Mouse (Mus musculus) lung, postnatal 10 days (tissue): ENCODE data around the gene Pld1.

Experiments used
- DNase-seq: peaks from one replicate; pipeline ENCODE4 v3.0.0; 2021

Pld1 gene

GRCm38 (mm10) chr3:27994175-27994990, 55.9 kb downstream of the Pld1 start:
- DNase-seq = peak; percentile 43

DNA sequence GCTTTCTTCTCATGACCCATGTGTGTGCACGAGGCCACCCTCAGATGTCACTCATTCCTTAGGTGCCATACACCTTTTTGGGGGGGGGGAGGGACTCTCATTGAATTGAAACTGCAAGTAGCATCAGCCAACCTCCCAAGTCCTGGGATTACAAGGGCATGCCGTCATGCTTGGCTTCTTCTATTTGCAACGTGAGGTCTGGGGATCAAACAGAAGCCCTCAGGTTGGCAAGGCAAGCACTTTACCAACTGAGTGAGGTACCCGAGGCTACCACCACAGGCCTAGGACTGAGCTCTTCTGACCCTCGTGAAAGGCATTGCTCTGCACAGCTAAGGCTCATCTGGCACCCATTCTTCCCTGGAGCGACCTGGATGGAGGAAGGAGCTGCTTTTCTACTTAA, 65.8 kb downstream of the Pld1 start:
- DNase-seq = no peak

DNA sequence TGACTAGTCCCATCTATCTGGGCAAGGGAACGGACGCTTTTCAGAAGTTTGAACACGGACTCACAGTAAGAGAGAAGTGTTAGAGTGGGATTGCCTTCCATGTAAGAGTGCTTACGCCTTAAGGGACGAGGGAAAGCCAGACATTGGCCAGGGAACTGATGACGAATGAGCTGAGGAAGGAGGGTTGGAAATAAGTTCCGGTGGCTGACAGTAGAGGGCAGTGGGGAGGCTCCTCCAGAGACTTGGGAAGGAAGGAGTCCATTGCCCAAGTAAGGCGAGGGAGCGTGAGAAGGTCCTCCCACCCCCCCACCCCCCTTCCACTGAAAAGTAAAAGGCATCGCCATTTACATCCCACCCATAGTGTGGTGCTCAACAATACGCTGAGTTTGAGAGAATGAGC, 69.2 kb downstream of the Pld1 start:
- DNase-seq = peak; percentile 25

DNA sequence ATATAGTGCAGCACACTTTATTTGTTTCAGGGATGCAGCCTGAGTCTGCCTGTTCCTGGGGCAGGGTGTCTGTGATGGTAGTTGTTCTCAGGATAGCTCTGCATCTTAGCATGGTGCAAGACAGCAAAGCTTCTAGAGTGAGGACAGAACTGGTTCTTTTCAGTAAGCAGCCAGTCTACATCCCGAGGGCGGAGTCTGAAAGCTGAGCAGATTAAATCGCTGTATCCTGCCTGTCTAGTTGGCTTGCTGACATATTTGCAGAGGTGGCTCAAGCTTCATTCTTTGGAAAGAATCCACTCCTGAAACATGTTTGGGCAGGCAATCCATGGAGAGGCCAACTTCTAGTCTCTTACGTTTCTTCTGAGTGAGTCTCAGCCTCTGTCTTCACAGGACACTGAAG, 69.9 kb downstream of the Pld1 start:
- peak; percentile 37 for DNase-seq

DNA sequence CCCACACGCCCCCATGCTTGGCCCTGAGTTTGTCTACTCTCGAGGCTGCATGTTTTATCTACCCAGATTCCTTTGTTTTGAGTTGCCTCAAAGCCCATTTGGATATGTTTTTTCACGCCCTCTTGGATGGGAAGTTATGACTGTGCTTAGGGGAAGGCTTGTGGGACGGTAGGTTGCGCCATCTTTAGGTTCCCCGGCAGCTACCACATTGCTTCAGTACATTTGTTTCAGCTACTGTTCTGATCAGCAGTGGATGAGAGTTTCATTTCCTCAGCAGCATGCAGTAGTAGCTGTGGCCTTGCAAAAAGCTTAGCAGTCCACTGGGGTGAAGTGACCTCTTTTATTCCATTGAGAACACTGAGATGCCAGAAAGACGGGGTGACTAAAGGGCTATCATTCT, 73.7 kb downstream of the Pld1 start:
- no peak for DNase-seq

DNA sequence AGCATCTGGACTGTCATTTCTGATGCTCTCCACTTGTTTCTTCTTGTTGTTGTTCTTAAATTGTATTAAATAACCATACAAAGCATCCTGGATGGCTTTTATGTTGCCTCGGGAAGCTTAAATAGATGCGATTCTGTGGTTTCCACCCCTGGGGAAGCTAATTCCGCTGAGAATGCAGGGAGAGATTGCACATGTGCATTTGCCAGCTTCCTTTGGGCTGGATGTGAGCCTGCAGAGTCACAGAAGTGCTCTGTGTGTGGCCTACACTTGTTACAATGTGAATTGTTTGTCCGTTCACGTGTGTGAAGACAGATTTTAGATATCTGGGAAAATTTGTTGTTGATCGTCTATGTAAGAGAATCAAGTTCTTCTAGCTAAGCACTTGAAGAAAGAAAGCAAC, 74.9 kb downstream of the Pld1 start:
- no peak for DNase-seq

DNA sequence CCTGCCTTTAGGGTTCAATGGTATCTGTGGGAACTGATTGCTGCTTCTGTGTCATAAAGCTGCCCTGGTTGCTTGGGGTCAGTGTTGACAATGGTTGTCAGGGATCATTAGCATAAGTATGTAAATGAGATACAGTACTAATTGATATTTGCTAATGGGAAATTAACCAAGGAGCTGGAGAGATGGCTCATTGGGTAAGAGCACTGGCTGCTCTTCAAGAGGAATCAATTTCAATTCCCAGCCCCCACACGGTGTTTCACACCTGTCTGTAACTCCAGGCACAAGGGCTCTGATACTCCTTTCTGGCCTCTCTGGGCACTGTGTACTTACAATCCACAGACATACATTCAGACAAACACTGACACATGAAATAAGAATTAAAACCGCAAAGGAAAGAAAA, 78.5 kb downstream of the Pld1 start:
- DNase-seq = no peak

- no peak for DNase-seq
Observed at GRCm38 (mm10) chr3:28019727-28020126, 81.2 kb downstream of the Pld1 start.

DNA sequence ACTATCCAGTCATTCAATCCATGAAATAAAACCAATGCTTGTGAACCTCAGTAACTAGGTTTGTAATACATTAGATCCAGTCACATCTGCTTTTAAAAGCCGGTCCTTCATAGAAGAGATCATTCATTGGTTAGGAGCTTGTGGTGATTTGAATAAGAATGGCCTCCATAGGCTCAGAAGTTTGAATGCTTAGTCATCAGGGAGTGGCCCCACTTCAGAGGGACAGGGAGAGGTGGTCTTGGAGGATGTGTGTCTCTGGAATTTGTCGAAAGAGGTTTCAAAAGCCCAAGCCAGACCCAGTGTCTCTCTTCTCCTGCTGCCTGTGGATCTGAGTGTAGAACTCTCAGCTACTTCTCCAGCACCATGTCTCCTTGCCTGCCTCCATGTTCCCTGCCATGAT, 81.9 kb downstream of the Pld1 start:
- DNase-seq = no peak

- DNase-seq = no peak
Observed at GRCm38 (mm10) chr3:28022191-28022590, 83.7 kb downstream of the Pld1 start.

GRCm38 (mm10) chr3:28026876-28027275, 88.4 kb downstream of the Pld1 start:
- no peak for DNase-seq

- no peak for DNase-seq
Observed at GRCm38 (mm10) chr3:28028456-28028855, 90.0 kb downstream of the Pld1 start.

DNA sequence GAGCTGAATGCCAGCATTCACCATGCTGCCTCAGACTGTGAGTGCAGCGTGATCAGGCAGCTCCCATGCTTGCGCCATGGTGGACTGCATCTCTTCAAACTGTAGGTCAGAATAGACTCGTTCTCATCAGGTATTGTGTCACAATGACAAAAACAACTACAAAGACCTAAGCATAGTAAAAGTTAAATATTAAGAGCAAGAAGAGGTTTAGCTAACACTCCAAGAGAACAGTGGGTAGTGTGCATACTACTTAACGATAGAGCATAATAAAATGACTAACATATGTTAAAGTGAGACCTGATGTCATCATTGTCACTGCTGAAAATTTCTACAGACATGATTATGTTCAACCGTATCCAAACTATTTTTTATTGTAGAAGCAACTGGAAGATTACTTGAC, 92.4 kb downstream of the Pld1 start:
- DNase-seq = no peak

- DNase-seq = peak; percentile 39
Observed at GRCm38 (mm10) chr3:28031643-28032243, 93.2 kb downstream of the Pld1 start.

DNA sequence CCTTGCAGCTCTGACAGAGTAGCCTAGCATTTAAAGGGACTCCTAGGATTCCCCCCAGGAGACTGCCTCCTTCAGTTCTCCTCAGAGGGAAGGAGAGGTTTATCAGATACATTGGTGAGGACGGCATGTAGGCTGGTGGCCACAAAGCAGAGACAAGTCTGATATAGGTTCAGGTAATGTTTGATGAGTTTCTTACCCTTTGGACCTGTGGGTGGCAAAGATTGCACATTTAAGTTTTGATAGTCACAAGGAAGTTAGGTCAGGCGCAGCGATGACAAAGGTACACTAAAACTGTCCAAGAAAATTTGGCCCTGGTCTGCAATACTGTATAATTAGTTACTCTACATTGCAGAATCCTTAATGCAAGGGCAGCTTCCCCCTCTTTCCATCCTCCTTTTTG, 95.4 kb downstream of the Pld1 start:
- DNase-seq = no peak

DNA sequence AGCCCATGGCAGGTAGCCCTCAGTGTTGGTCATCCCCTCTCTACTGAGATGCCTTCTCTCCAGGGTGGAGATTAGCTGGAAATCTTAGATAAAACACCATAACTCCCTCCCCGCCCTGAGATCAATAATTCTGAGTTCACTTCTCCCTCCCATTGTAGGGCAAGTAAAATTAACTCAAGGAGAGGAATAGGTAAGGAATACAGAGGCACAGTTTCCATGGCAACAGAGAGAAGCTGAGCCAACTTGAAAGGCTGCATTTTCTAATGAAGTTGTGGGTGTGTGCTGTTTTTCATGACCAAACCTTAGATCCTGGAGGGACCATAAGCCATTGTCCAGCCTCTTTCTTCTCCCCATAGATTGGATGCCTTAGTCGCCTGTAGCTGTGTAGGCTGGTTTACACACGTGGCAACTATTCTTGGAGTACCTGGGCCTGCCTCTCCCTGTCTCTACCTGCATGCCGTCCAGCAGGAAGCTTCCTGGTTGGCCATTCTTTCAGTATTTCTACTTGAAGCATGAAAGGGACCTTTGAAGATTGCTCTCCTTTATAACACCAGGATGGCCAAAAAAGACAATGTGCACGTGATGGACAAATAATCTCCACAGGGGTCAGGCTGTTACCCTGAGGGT, 96.3 kb downstream of the Pld1 start:
- no peak for DNase-seq

DNA sequence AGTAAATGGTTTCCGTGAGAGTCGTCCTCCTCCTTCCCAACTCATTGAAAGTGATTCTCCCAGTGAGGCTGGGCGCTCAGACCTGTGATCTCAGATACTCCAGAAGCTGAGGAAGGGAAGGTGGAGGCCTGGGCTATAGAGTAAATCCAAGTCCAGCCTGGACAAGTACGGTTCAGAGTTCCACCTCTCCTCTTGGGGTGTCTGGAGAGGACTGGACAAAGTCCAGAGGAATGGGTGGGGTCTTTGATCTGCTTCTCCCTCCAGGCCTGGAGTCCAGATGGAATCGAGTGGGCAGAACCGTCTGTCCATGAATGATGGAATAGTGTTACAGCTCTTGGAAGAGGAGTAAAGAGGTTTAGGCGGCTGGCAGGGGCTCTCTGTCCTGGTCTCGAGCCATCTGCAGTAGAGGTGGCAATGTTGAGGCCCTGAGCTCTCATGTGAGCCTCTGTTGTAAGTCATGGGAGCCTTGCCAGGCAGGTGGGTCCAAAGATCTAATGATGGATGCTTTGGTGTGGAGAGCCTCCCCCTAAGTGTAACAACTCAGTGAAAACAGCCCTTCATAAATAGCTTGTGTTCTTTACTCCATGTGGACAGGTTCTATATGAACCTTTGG, 98.9 kb downstream of the Pld1 start:
- DNase-seq = no peak

DNA sequence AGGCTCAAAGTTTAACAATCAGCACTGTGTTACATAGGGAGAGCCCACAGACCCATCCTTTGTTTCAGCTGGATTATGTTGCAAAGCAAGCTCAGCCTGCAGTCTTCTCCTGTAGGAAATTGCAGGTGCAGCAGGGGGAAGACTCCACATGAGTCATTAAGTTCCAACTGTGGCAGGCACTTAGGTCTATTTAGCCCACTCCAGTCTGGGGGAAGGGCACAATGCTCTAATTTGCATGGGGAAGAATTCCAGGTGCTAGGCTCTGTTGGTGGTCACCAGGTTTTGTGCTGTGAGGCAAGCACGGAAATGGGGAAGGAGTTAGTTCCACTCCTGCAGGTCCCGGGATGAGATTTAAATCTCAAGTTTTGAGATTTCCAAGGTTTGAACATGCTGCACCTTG, 99.6 kb downstream of the Pld1 start:
- peak; percentile 20 for DNase-seq

GRCm38 (mm10) chr3:28039760-28040159, 101.3 kb downstream of the Pld1 start:
- DNase-seq = peak; percentile 63

- no peak for DNase-seq
Observed at GRCm38 (mm10) chr3:28041236-28041635, 102.7 kb downstream of the Pld1 start.

GRCm38 (mm10) chr3:28042366-28042765, 103.9 kb downstream of the Pld1 start:
- DNase-seq = no peak

DNA sequence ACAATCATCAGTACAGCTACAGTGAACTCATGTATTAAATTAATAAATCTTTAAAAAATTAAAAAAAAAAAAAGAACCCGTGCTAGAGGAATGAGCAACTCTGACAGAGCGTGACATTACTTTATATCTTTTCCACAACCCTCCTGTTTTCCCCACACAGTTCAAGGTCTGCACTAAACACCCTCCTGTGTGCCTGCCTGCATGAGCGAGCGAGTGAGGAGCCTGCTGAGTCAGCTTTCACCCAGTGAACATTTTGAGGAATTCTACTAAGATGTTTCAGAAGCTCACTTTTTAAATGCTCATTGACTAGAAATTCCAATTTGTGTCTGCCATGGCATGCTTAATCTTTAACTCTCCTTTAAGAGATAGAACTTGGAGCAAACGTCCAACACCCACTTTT, 109.1 kb downstream of the Pld1 start:
- no peak for DNase-seq

- DNase-seq = peak; percentile 38
Observed at GRCm38 (mm10) chr3:28049526-28049925, 111.0 kb downstream of the Pld1 start.

DNA sequence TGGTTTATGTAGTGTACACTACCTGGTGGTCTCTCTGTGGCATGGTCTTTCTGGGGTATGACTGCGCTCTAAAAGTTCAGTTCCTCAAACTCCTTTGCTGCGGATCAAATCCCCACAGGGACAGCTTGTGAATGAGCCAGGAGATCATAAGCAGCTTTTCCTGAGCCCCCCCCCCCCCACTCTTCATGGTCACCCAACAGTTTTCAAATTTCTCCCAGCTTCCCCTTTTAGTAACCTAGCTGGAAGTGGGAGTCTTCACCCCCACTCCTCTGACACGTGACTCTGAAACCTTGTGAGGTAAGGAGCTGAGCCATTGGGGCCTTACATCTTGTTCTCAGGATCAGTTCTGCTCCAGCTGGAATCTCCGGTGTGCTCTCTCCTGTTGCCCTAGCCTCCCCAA, 114.6 kb downstream of the Pld1 start:
- no peak for DNase-seq
